Mouse (Mus musculus) liver, embryonic 15.5 days (tissue): ENCODE results near the gene Fam181b. TPM values are rescaled to one million over a fixed set of nuclear protein-coding genes. Genes with fewer than 3 reads are reported as not detected.
A peak's percentile ranks its signal among the peaks of the same experiment; 100 is the strongest.

Experiments
- ATAC-seq: fragments of 200-750 bp; cut with Nextera tagmentation; 2 replicates; pipeline ENCODE4 v1.8.0; 2017; ENCODE audit warnings: moderate number of reproducible peaks, mild to moderate bottlenecking, moderate library complexity; ENCODE audit not compliant: insufficient read depth
- H3K27ac ChIP-seq: fragments of 300-500 bp; sonication (generic); replicated peaks from 2 replicates; pipeline ENCODE4 v1.5.1; 2015; ENCODE audit warnings: mild to moderate bottlenecking, inconsistent platforms
- H3K27me3 ChIP-seq: fragments of 300-500 bp; sonication (generic); 2 replicates; pipeline ENCODE4 v1.6.1; 2015; ENCODE audit warnings: mild to moderate bottlenecking, inconsistent platforms
- H3K36me3 ChIP-seq: fragments of 300-500 bp; sonication (generic); replicated peaks from 2 replicates; pipeline ENCODE4 v1.6.1; 2015; ENCODE audit warnings: moderate library complexity, mild to moderate bottlenecking, inconsistent platforms
- H3K4me1 ChIP-seq: fragments of 300-500 bp; sonication (generic); replicated peaks from 2 replicates; pipeline ENCODE4 v1.6.1; 2015; ENCODE audit warnings: inconsistent platforms
- H3K4me2 ChIP-seq: fragments of 300-500 bp; sonication (generic); 2 replicates; pipeline ENCODE4 v1.6.1; 2015; ENCODE audit warnings: moderate library complexity, mild to moderate bottlenecking, inconsistent platforms
- H3K4me3 ChIP-seq: fragments of 300-500 bp; sonication (generic); replicated peaks from 2 replicates; pipeline ENCODE4 v1.5.1; 2015; ENCODE audit warnings: mild to moderate bottlenecking, inconsistent platforms
- H3K9ac ChIP-seq: fragments of 300-500 bp; sonication (generic); 2 replicates; pipeline ENCODE4 v1.6.1; 2015; ENCODE audit warnings: moderate library complexity, mild to moderate bottlenecking, inconsistent platforms
- H3K9me3 ChIP-seq: fragments of 300-500 bp; sonication (generic); replicated peaks from 2 replicates; pipeline ENCODE4 v1.6.1; 2016; ENCODE audit warnings: inconsistent platforms
- WGBS: fragments of 180-500 bp; shearing (Covaris S2); methylation state at CpG from one replicate; pipeline ENCODE4 v1.1.7; 2015; ENCODE audit warnings: mixed read lengths; ENCODE audit not compliant: insufficient replicate concordance; 5-methylcytosine and 5-hydroxymethylcytosine counted together
- polyA plus RNA-seq: library from polyadenylated mRNA; unstranded; fragments of >200 nt; fragmentation: Nextera tagmentation; extraction: Ambion mirVana; gene quantifications from 2 replicates; pipeline ENCODE4 v1.2.1, GENCODE M21; 2015

The Fam181b gene
- 0.18 TPM in 1 of 2 replicates, not detected in the other for polyA plus RNA-seq

GRCm38 (mm10) chr7:93079785-93080730, at the start of gene Fam181b:
Gene Fam181b, plus strand, starts transcription at chr7:93079865.
- peak within 1 kb of the TSS; percentile 66 for H3K4me2 ChIP-seq
- no peak within 1 kb of the TSS for H3K9ac ChIP-seq
- WGBS: 1% methylated on average over 96 of the region's 96 CpGs
- H3K27me3 ChIP-seq: peaks cover 50% of the 10 kb centered on the region
- H3K27ac ChIP-seq: no peak within 1 kb of the TSS
- H3K4me3 ChIP-seq: peak within 1 kb of the TSS; percentile 47
- peak; percentile 25 for ATAC-seq
- no peaks in the 10 kb centered on the region for H3K36me3 ChIP-seq
- peaks cover 7% of the 10 kb centered on the region; the same call in 1 of the 2 replicates for H3K4me1 ChIP-seq
- no peaks in the 10 kb centered on the region for H3K9me3 ChIP-seq

- H3K4me2 ChIP-seq: no peak overlapping the region
- WGBS: 48% methylated on average over 5 of the region's 5 CpGs
- no peak overlapping the region for H3K27ac ChIP-seq
- no peak for ATAC-seq
- no peaks in the 10 kb centered on the region for H3K9me3 ChIP-seq
- H3K36me3 ChIP-seq: no peaks in the 10 kb centered on the region
- no peak overlapping the region for H3K9ac ChIP-seq
- H3K27me3 ChIP-seq: no peaks in the 10 kb centered on the region
- no peaks in the 10 kb centered on the region for H3K4me1 ChIP-seq
- H3K4me3 ChIP-seq: no peak overlapping the region
Observed at GRCm38 (mm10) chr7:93037763-93038471, 41.7 kb upstream of the Fam181b start.

GRCm38 (mm10) chr7:93038472-93038828, 41.2 kb upstream of the Fam181b start:
- Histone ChIP-seq H3K27ac (no peak overlapping the region), H3K4me2 (no peak overlapping the region), H3K4me1 (no peaks in the 10 kb centered on the region), H3K9me3 (no peaks in the 10 kb centered on the region), H3K4me3 (no peak overlapping the region), H3K36me3 (no peaks in the 10 kb centered on the region), H3K27me3 (no peaks in the 10 kb centered on the region), H3K9ac (no peak overlapping the region)
- 11% methylated on average over 1 of the region's 1 CpGs for WGBS
- ATAC-seq: no peak

- no peak overlapping the region for H3K9ac ChIP-seq
- H3K27me3 ChIP-seq: no peaks in the 10 kb centered on the region
- ATAC-seq: no peak
- H3K9me3 ChIP-seq: no peaks in the 10 kb centered on the region
- no peak overlapping the region for H3K4me3 ChIP-seq
- H3K36me3 ChIP-seq: no peaks in the 10 kb centered on the region
- H3K4me2 ChIP-seq: no peak overlapping the region
- H3K27ac ChIP-seq: no peak overlapping the region
- WGBS: 24% methylated on average over 3 of the region's 3 CpGs
- H3K4me1 ChIP-seq: no peaks in the 10 kb centered on the region
Observed at GRCm38 (mm10) chr7:93039542-93039941, 40.1 kb upstream of the Fam181b start.

GRCm38 (mm10) chr7:93044359-93044758, 35.3 kb upstream of the Fam181b start:
- Histone ChIP-seq H3K27ac (no peak overlapping the region), H3K4me3 (no peak overlapping the region), H3K4me2 (no peak overlapping the region), H3K9ac (no peak overlapping the region), H3K36me3 (no peaks in the 10 kb centered on the region), H3K4me1 (no peaks in the 10 kb centered on the region), H3K27me3 (no peaks in the 10 kb centered on the region), H3K9me3 (no peaks in the 10 kb centered on the region)
- no peak for ATAC-seq
- WGBS: 16% methylated on average over 3 of the region's 3 CpGs

- no peaks in the 10 kb centered on the region for H3K4me1 ChIP-seq
- ATAC-seq: no peak
Observed at GRCm38 (mm10) chr7:93044788-93045187, 34.9 kb upstream of the Fam181b start.

GRCm38 (mm10) chr7:93060831-93061230, 18.8 kb upstream of the Fam181b start:
- Histone ChIP-seq H3K9ac (no peak overlapping the region), H3K9me3 (no peaks in the 10 kb centered on the region), H3K4me2 (no peak overlapping the region), H3K27me3 (no peaks in the 10 kb centered on the region), H3K4me3 (no peak overlapping the region), H3K4me1 (no peaks in the 10 kb centered on the region), H3K27ac (no peak overlapping the region), H3K36me3 (no peaks in the 10 kb centered on the region)
- no peak for ATAC-seq

More at GRCm38 (mm10) chr7:93044788-93045187, 34.9 kb upstream of the Fam181b start:
- no peaks in the 10 kb centered on the region for H3K9me3 ChIP-seq
- H3K9ac ChIP-seq: no peak overlapping the region
- 65% methylated on average over 1 of the region's 1 CpGs for WGBS
- no peak overlapping the region for H3K4me2 ChIP-seq
- H3K36me3 ChIP-seq: no peaks in the 10 kb centered on the region
- H3K27ac ChIP-seq: no peak overlapping the region
- no peak overlapping the region for H3K4me3 ChIP-seq
- H3K27me3 ChIP-seq: no peaks in the 10 kb centered on the region

- H3K9ac ChIP-seq: no peak overlapping the region
- WGBS: 77% methylated on average over 3 of the region's 3 CpGs
- ATAC-seq: no peak
- no peak overlapping the region for H3K4me3 ChIP-seq
- H3K9me3 ChIP-seq: no peaks in the 10 kb centered on the region
- no peak overlapping the region for H3K27ac ChIP-seq
- H3K36me3 ChIP-seq: no peaks in the 10 kb centered on the region
- H3K4me2 ChIP-seq: no peak overlapping the region
- no peaks in the 10 kb centered on the region for H3K4me1 ChIP-seq
- H3K27me3 ChIP-seq: no peaks in the 10 kb centered on the region
Observed at GRCm38 (mm10) chr7:93061747-93062146, 17.9 kb upstream of the Fam181b start.

- no peak for ATAC-seq
- H3K4me1 ChIP-seq: no peaks in the 10 kb centered on the region
- H3K4me2 ChIP-seq: no peak overlapping the region
- H3K27ac ChIP-seq: no peak overlapping the region
- no peaks in the 10 kb centered on the region for H3K9me3 ChIP-seq
- H3K4me3 ChIP-seq: no peak overlapping the region
- H3K9ac ChIP-seq: no peak overlapping the region
- no peaks in the 10 kb centered on the region for H3K36me3 ChIP-seq
- 63% methylated on average over 6 of the region's 6 CpGs for WGBS
- no peaks in the 10 kb centered on the region for H3K27me3 ChIP-seq
Observed at GRCm38 (mm10) chr7:93062189-93062588, 17.5 kb upstream of the Fam181b start.

GRCm38 (mm10) chr7:93067464-93068015, 12.1 kb upstream of the Fam181b start:
- Histone ChIP-seq H3K4me1 (no peaks in the 10 kb centered on the region), H3K27me3 (no peaks in the 10 kb centered on the region), H3K4me2 (no peak overlapping the region), H3K4me3 (no peak overlapping the region), H3K9me3 (no peaks in the 10 kb centered on the region), H3K27ac (no peak overlapping the region), H3K9ac (no peak overlapping the region), H3K36me3 (no peaks in the 10 kb centered on the region)
- ATAC-seq: no peak
- 52% methylated on average over 7 of the region's 7 CpGs for WGBS

GRCm38 (mm10) chr7:93076435-93076960, 3.2 kb upstream of the Fam181b start:
- H3K9ac ChIP-seq: no peak overlapping the region
- H3K27ac ChIP-seq: no peak overlapping the region
- H3K36me3 ChIP-seq: no peaks in the 10 kb centered on the region
- ATAC-seq: no peak
- WGBS: 17% methylated on average over 6 of the region's 6 CpGs
- H3K9me3 ChIP-seq: no peaks in the 10 kb centered on the region
- H3K4me1 ChIP-seq: peaks cover 7% of the 10 kb centered on the region; the same call in 1 of the 2 replicates
- no peak overlapping the region for H3K4me2 ChIP-seq
- peaks cover 32% of the 10 kb centered on the region for H3K27me3 ChIP-seq
- H3K4me3 ChIP-seq: no peak overlapping the region
